Mouse (Mus musculus) C2C12 (cell line): ENCODE data around the gene Baz2a. TPM values are rescaled to one million over a fixed set of nuclear protein-coding genes. Genes with fewer than 3 reads are reported as not detected.
A peak's percentile ranks its signal among the peaks of the same experiment; 100 is the strongest.
"Not testable (repeated sequence)": the region's sequence is repeated elsewhere in the genome, so short reads cannot be mapped to it uniquely, and the experiment has no call there.

Experiments
- H3K27me3 ChIP-seq: one replicate; pipeline ENCODE4 v1.6.1; 2011; ENCODE audit not compliant: control insufficient read depth, insufficient read depth, insufficient read length
- H3K36me3 ChIP-seq: one replicate; pipeline ENCODE4 v1.6.1; 2011; ENCODE audit not compliant: control insufficient read depth, insufficient read depth
- H3K4me3 ChIP-seq: one replicate; pipeline ENCODE4 v1.5.1; 2011; ENCODE audit warnings: mild to moderate bottlenecking, control low read depth; ENCODE audit not compliant: poor library complexity, insufficient read depth, severe bottlenecking
- H3K79me2 ChIP-seq: one replicate; pipeline ENCODE4 v1.6.1; 2011; ENCODE audit not compliant: control insufficient read depth, insufficient read depth
- H3K79me3 ChIP-seq: one replicate; pipeline ENCODE4 v1.6.1; 2011; ENCODE audit warnings: low read depth, control low read depth
- H3ac ChIP-seq: one replicate; pipeline ENCODE3; 2011; ENCODE audit warnings: low read depth; ENCODE audit not compliant: control insufficient read depth, insufficient read length
- CEBPB ChIP-seq: IDR thresholded peaks from one replicate; pipeline ENCODE4 v1.6.1; 2011; ENCODE audit warnings: low read depth, mild to moderate bottlenecking, control low read depth, moderate library complexity
- CTCF ChIP-seq: IDR thresholded peaks from one replicate; pipeline ENCODE4 v1.5.1; 2011; ENCODE audit not compliant: control insufficient read depth, insufficient read depth, insufficient read length
- FOSL1 ChIP-seq: IDR thresholded peaks from one replicate; pipeline ENCODE4 v1.8.0; 2011; ENCODE audit warnings: mild to moderate bottlenecking, low read length; ENCODE audit not compliant: poor library complexity, insufficient read depth, severe bottlenecking
- MAX ChIP-seq: IDR thresholded peaks from one replicate; pipeline ENCODE4 v1.6.1; 2011; ENCODE audit warnings: mild to moderate bottlenecking, control low read depth
- MYOD1 ChIP-seq: IDR thresholded peaks from one replicate; pipeline ENCODE4 v1.6.1; 2011; ENCODE audit warnings: low read depth; ENCODE audit not compliant: control insufficient read depth, insufficient read length
- MYOG ChIP-seq: IDR thresholded peaks from one replicate; pipeline ENCODE4 v1.6.1; 2011; ENCODE audit not compliant: control insufficient read depth, insufficient read length; ENCODE audit errors: extremely low read depth
- USF1 ChIP-seq: IDR thresholded peaks from one replicate; pipeline ENCODE4 v1.6.1; 2011; ENCODE audit warnings: low read depth, mild to moderate bottlenecking, control low read depth, moderate library complexity
- polyA plus RNA-seq: library from polyadenylated mRNA; unstranded; fragments of >200 nt; fragmentation: generic; extraction: Trizol; gene quantifications from one replicate; pipeline ENCODE4 v1.2.1, GENCODE M21; 2012; ENCODE audit warnings: missing spikeins

The Baz2a gene
- polyA plus RNA-seq, 1 experiment: 8.2 TPM

- Histone ChIP-seq H3K36me3 (peaks cover 67% of the 10 kb centered on the region), H3K79me3 (peaks cover 16% of the 10 kb centered on the region)
Measured at GRCm38 (mm10) chr10:128049741-128050140, 41.6 kb upstream of the Baz2a start.

GRCm38 (mm10) chr10:128050355-128050754 lies 41.0 kb upstream of the Baz2a start:
- Histone ChIP-seq H3K79me2 (peaks cover 14% of the 10 kb centered on the region), H3K79me3 (peaks cover 10% of the 10 kb centered on the region), H3K27me3 (no peaks in the 10 kb centered on the region), H3K36me3 (peaks cover 61% of the 10 kb centered on the region), H3K4me3 (no peak overlapping the region), H3ac (no peak overlapping the region)
- TF ChIP-seq MYOG (no peak), MAX (no peak), MYOD1 (no peak), FOSL1 (no peak), CEBPB (no peak), USF1 (no peak), CTCF (no peak)

More at GRCm38 (mm10) chr10:128049741-128050140, 41.6 kb upstream of the Baz2a start:
- peaks cover 20% of the 10 kb centered on the region for H3K79me2 ChIP-seq
- H3ac ChIP-seq: no peak overlapping the region
- no peaks in the 10 kb centered on the region for H3K27me3 ChIP-seq
- H3K4me3 ChIP-seq: no peak overlapping the region
- TF ChIP-seq MYOD1 (no peak), MYOG (no peak), CEBPB (no peak), USF1 (no peak), MAX (no peak), CTCF (no peak), FOSL1 (no peak)

GRCm38 (mm10) chr10:128051589-128051988 lies 39.8 kb upstream of the Baz2a start:
- Histone ChIP-seq H3K79me2 (peaks cover 2% of the 10 kb centered on the region), H3K4me3 (no peak overlapping the region), H3ac (no peak overlapping the region), H3K79me3 (peaks cover 2% of the 10 kb centered on the region), H3K27me3 (no peaks in the 10 kb centered on the region), H3K36me3 (peaks cover 48% of the 10 kb centered on the region)
- TF ChIP-seq MAX: no peak
- TF ChIP-seq CTCF: no peak
- TF ChIP-seq CEBPB: no peak
- no peak for TF ChIP-seq MYOD1
- no peak for TF ChIP-seq USF1
- TF ChIP-seq FOSL1: no peak
- TF ChIP-seq MYOG: no peak

GRCm38 (mm10) chr10:128052136-128052535 lies 39.2 kb upstream of the Baz2a start:
- peaks cover 43% of the 10 kb centered on the region for H3K36me3 ChIP-seq
- not testable (repeated sequence) for H3K79me2 ChIP-seq, H3K27me3 ChIP-seq, H3K79me3 ChIP-seq, H3ac ChIP-seq, H3K4me3 ChIP-seq

- Histone ChIP-seq H3ac (no peak overlapping the region), H3K4me3 (no peak overlapping the region), H3K27me3 (no peaks in the 10 kb centered on the region), H3K79me2 (peaks cover 6% of the 10 kb centered on the region), H3K79me3 (peaks cover 2% of the 10 kb centered on the region), H3K36me3 (peaks cover 36% of the 10 kb centered on the region)
- TF ChIP-seq FOSL1 (no peak), MAX (no peak), MYOD1 (no peak), CEBPB (no peak), USF1 (no peak)
Measured at GRCm38 (mm10) chr10:128053001-128053400, 38.4 kb upstream of the Baz2a start.

GRCm38 (mm10) chr10:128058184-128058583 lies 33.2 kb upstream of the Baz2a start:
- peak overlapping the region; percentile 90 for H3ac ChIP-seq
- H3K27me3 ChIP-seq: no peaks in the 10 kb centered on the region
- peaks cover 53% of the 10 kb centered on the region for H3K79me2 ChIP-seq
- peak overlapping the region; percentile 96 for H3K4me3 ChIP-seq
- TF ChIP-seq CTCF: no peak
- TF ChIP-seq USF1: no peak
- TF ChIP-seq MYOD1: no peak
- no peak for TF ChIP-seq CEBPB
- peaks cover 40% of the 10 kb centered on the region for H3K79me3 ChIP-seq
- peaks cover 27% of the 10 kb centered on the region for H3K36me3 ChIP-seq

- no peak for TF ChIP-seq CTCF
- peak; percentile 43 for TF ChIP-seq MAX
- TF ChIP-seq MYOG: no peak
- peak within 1 kb of the TSS; percentile 100 for H3ac ChIP-seq
- peaks cover 45% of the 10 kb centered on the region for H3K79me3 ChIP-seq
- peaks cover 31% of the 10 kb centered on the region for H3K36me3 ChIP-seq
- H3K27me3 ChIP-seq: no peaks in the 10 kb centered on the region
- peak within 1 kb of the TSS; percentile 96 for H3K4me3 ChIP-seq
- peaks cover 58% of the 10 kb centered on the region for H3K79me2 ChIP-seq
Measured at GRCm38 (mm10) chr10:128058601-128059151, 32.7 kb upstream of the Baz2a start, which contains the start of gene Ptges3. Ptges3 (plus strand) TSS chr10:128058954.
